Mouse (Mus musculus) lung, adult 2 months (tissue): ENCODE data around the gene Med26. TPM values are rescaled to one million over a fixed set of nuclear protein-coding genes. Genes with fewer than 3 reads are reported as not detected.
A peak's percentile ranks its signal among the peaks of the same experiment; 100 is the strongest.

Source experiments
- DNase-seq: peaks from one replicate; pipeline ENCODE4 v3.0.0; 2022
- H3K4me1 ChIP-seq: fragments of 200-500 bp; 2 replicates; pipeline ENCODE4 v1.6.1; 2011; ENCODE audit warnings: low read length; ENCODE audit not compliant: control insufficient read depth, insufficient read depth
- H3K4me3 ChIP-seq: fragments of 200-500 bp; replicated peaks from 2 replicates; pipeline ENCODE3; 2011; ENCODE audit warnings: low read depth, mild to moderate bottlenecking, control low read depth, low read length; ENCODE audit errors: extremely low read depth
- CTCF ChIP-seq: fragments of 200-500 bp; IDR thresholded peaks from 2 replicates; pipeline ENCODE4 v1.5.1; 2011; ENCODE audit warnings: mild to moderate bottlenecking, low read length, control low read depth; ENCODE audit not compliant: insufficient read depth
- POLR2A ChIP-seq: fragments of 200-500 bp; IDR thresholded peaks from 2 replicates; pipeline ENCODE4 v1.6.1; 2011; ENCODE audit warnings: low read depth, mild to moderate bottlenecking, control low read depth, low read length, borderline replicate concordance; ENCODE audit errors: extremely low read depth
- WGBS: fragments of 180-500 bp; shearing (Covaris S2); methylation state at CpG from one replicate; pipeline ENCODE4 v1.1.7; 2018; 5-methylcytosine and 5-hydroxymethylcytosine counted together
- polyA plus RNA-seq: library from polyadenylated mRNA; depleted of rRNA; stranded (reverse); fragments of >200 nt; gene quantifications from 2 replicates; pipeline ENCODE4 v1.2.3, GENCODE M21; 2012

Med26 gene
- polyA plus RNA-seq, 1 experiment: 10.0 TPM

GRCm38 (mm10) chr8:72549314-72549892, 1.3 kb upstream of the Med26 start:
- TF ChIP-seq CTCF (no peak), POLR2A (no peak)
- peak; percentile 26 for DNase-seq
- Histone ChIP-seq H3K4me1 (peaks cover 17% of the 10 kb centered on the region), H3K4me3 (peak overlapping the region; percentile 88)
- WGBS: 4% methylated on average over 5 of the region's 5 CpGs

GRCm38 (mm10) chr8:72548644-72549313, 709 bp upstream of the Med26 start:
- TF ChIP-seq POLR2A (no peak), CTCF (no peak)
- WGBS: under 1% methylated on average over 45 of the region's 45 CpGs
- peaks cover 17% of the 10 kb centered on the region for H3K4me1 ChIP-seq
- H3K4me3 ChIP-seq: peak overlapping the region; percentile 88
- DNase-seq: peak; percentile 27

DNA sequence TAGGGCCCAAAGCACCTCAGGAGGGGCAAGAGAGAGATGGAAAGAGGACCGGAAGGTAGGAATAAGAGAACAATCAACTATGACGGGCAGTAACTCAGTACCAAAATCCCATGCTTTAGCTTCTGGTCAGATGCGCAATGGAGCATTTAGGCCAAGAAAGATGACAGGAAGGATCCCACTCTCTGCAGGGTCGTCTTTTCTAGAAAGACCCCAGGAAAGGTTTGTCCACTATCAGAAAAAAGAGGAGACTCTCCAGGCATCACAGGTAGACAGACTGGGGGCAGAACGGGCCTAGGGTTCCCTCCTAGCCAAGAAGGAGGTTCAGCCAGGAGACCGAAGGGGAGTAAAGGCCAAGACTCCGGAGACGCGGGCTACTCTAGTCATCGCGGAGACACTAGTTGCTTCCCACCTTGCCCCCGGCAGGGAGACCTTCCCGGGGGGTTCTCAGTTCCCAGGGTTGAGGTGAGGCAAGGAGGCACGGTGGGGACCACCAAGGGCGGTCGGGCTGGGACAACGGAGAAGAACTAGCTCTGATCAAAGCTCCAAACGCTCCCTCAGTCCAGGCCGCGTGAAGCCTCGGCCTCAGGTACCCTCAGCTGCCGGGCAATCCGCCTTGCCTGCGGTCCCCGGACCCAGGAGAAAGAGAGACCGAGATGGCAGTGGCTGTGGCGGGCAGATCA, 808 bp downstream of the Med26 start:
- Histone ChIP-seq H3K4me1 (peaks cover 17% of the 10 kb centered on the region), H3K4me3 (peak overlapping the region; percentile 72)
- 2% methylated on average over 27 of the region's 27 CpGs for WGBS
- TF ChIP-seq POLR2A (no peak), CTCF (no peak)
- DNase-seq: no peak

- peak; percentile 34; the same call in 1 of the 2 replicates for TF ChIP-seq CTCF
- TF ChIP-seq POLR2A: no peak
- no peaks in the 10 kb centered on the region for H3K4me1 ChIP-seq
- no peak for DNase-seq
- no peak overlapping the region for H3K4me3 ChIP-seq
Observed at GRCm38 (mm10) chr8:72539234-72539633, 8.8 kb downstream of the Med26 start.

GRCm38 (mm10) chr8:72534888-72535287, 13.2 kb downstream of the Med26 start:
- WGBS: 92% methylated on average over 3 of the region's 3 CpGs
- TF ChIP-seq CTCF: no peak
- TF ChIP-seq POLR2A: no peak
- Histone ChIP-seq H3K4me1 (peaks cover 2% of the 10 kb centered on the region; the same call in 1 of the 2 replicates), H3K4me3 (no peak overlapping the region)
- no peak for DNase-seq

- Histone ChIP-seq H3K4me3 (no peak overlapping the region), H3K4me1 (peaks cover 2% of the 10 kb centered on the region; the same call in 1 of the 2 replicates)
- no peak for TF ChIP-seq POLR2A
- no peak for TF ChIP-seq CTCF
- 89% methylated on average over 1 of the region's 1 CpGs for WGBS
- DNase-seq: no peak
Observed at GRCm38 (mm10) chr8:72532103-72532502, 16.0 kb downstream of the Med26 start.

DNA sequence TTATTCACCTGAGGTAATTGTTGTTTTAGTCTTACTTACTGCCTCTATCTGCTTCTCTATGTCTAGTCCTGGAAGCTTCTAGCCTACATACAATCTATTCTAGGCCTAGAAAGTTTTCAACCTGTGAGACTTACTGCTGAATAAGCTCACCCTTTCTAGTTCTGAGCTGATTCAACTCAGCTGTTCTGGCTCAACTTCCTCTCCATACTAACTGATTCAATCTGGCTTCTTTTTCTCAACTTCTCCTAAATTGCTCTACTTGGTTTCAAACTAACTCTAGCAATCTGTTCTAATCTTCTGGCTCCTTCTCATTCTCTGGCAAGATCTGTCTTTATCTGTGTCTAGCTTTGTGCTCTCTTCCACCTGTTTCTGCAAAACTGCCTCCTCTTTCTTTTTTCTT, 26.2 kb downstream of the Med26 start:
- DNase-seq: no peak
- TF ChIP-seq CTCF (no peak), POLR2A (no peak)
- Histone ChIP-seq H3K4me3 (no peak overlapping the region), H3K4me1 (no peaks in the 10 kb centered on the region)

GRCm38 (mm10) chr8:72517421-72517988, 30.6 kb downstream of the Med26 start:
- Histone ChIP-seq H3K4me1 (no peaks in the 10 kb centered on the region), H3K4me3 (no peak overlapping the region)
- no peak for TF ChIP-seq POLR2A
- no peak for TF ChIP-seq CTCF
- 66% methylated on average over 7 of the region's 7 CpGs for WGBS
- no peak for DNase-seq

- no peak for TF ChIP-seq POLR2A
- TF ChIP-seq CTCF: no peak
- DNase-seq: no peak
- 61% methylated on average over 1 of the region's 1 CpGs for WGBS
- Histone ChIP-seq H3K4me3 (no peak overlapping the region), H3K4me1 (peaks cover 12% of the 10 kb centered on the region; the same call in 1 of the 2 replicates)
Observed at GRCm38 (mm10) chr8:72513158-72513557, 34.9 kb downstream of the Med26 start.

DNA sequence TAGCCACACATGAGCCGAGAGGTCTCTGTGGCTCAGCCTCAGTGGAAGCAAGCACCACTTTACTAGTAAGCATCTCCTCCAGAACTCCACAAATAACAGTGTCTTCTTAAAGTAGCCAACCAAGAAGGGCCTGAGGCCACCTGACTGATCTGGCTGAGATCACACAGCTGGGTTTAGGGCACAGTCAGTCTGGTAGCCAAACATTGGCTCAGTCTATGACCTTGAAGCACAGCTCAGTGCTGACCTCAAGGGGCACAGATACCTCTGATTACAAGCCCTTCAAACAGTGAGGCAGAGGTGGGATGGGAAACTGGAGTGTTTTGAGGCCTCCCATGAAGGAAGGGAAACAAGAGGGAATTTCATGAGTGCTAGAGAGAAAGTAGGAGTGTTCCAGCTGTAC, 35.4 kb downstream of the Med26 start:
- no peak for DNase-seq
- Histone ChIP-seq H3K4me3 (no peak overlapping the region), H3K4me1 (peaks cover 15% of the 10 kb centered on the region; the same call in 1 of the 2 replicates)
- no peak for TF ChIP-seq POLR2A
- no peak for TF ChIP-seq CTCF
- WGBS: 81% methylated on average over 1 of the region's 1 CpGs
